Mouse (Mus musculus): ENCODE measurements at regions not wholly inside any gene's neighbourhood (a gene's known extent, or its start where the extent isn't known, plus 50 kb on each side); places are given as distances from the start of the nearest gene placed in this dataset.

- Histone ChIP-seq H3K4me1 (ENCODE audit: insufficient read depth, low read depth, low read length) (no peaks in the 10 kb centered on the region), H3K27me3 (ENCODE audit: insufficient read depth, low read length) (no peaks in the 10 kb centered on the region), H3K36me3 (replicated peaks) (no peaks in the 10 kb centered on the region), H3K9me3 (replicated peaks) (no peaks in the 10 kb centered on the region), H3K4me3 (ENCODE audit: low read depth, low read length) (no peak overlapping the region)
- TF ChIP-seq GATA2 (IDR thresholded peaks at IDR 0.05; ENCODE audit: borderline replicate concordance, low read depth, low read length): no peak
- TF ChIP-seq CTCF (IDR thresholded peaks at IDR 0.05; ENCODE audit: low read depth, low read length): no peak
- no peak for TF ChIP-seq POLR2AphosphoS5 (IDR thresholded peaks at IDR 0.05; ENCODE audit: insufficient replicate concordance, low read depth, low read length)
- TF ChIP-seq GATA1 (IDR thresholded peaks at IDR 0.05; ENCODE audit: borderline replicate concordance, low read length): no peak
- TF ChIP-seq TAL1 (conservative IDR thresholded peaks at IDR 0.05; ENCODE audit: low read depth, low read length): no peak
- ATAC-seq (ENCODE audit: extremely low read depth, insufficient number of reproducible peaks, low FRiP score, poor library complexity, severe bottlenecking) (no peak), DNase-seq (ENCODE audit: low spot score) (no peak)
Observed at GRCm38 (mm10) chr4:31293752-31294151, 670.1 kb upstream of the Map3k7 start.

GRCm38 (mm10) chr4:31297848-31298247 is 666.0 kb upstream of the Map3k7 start:
- Histone ChIP-seq H3K36me3 (replicated peaks) (no peaks in the 10 kb centered on the region), H3K27me3 (ENCODE audit: insufficient read depth, low read length) (no peaks in the 10 kb centered on the region), H3K4me1 (ENCODE audit: insufficient read depth, low read depth, low read length) (no peaks in the 10 kb centered on the region), H3K9me3 (replicated peaks) (no peaks in the 10 kb centered on the region), H3K4me3 (ENCODE audit: low read depth, low read length) (no peak overlapping the region)
- no peak for DNase-seq (ENCODE audit: low spot score)
- no peak for TF ChIP-seq TAL1 (conservative IDR thresholded peaks at IDR 0.05; ENCODE audit: low read depth, low read length)
- no peak for TF ChIP-seq GATA1 (IDR thresholded peaks at IDR 0.05; ENCODE audit: borderline replicate concordance, low read length)
- TF ChIP-seq CTCF (IDR thresholded peaks at IDR 0.05; ENCODE audit: low read depth, low read length): no peak
- no peak for TF ChIP-seq GATA2 (IDR thresholded peaks at IDR 0.05; ENCODE audit: borderline replicate concordance, low read depth, low read length)
- TF ChIP-seq POLR2AphosphoS5 (IDR thresholded peaks at IDR 0.05; ENCODE audit: insufficient replicate concordance, low read depth, low read length): no peak
- ATAC-seq (ENCODE audit: extremely low read depth, insufficient number of reproducible peaks, low FRiP score, poor library complexity, severe bottlenecking): no peak

GRCm38 (mm10) chr4:31319269-31319668 is 644.6 kb upstream of the Map3k7 start:
- TF ChIP-seq GATA2 (IDR thresholded peaks at IDR 0.05; ENCODE audit: borderline replicate concordance, low read depth, low read length): no peak
- no peak for TF ChIP-seq GATA1 (IDR thresholded peaks at IDR 0.05; ENCODE audit: borderline replicate concordance, low read length)
- TF ChIP-seq CTCF (IDR thresholded peaks at IDR 0.05; ENCODE audit: low read depth, low read length): no peak
- no peak for TF ChIP-seq POLR2AphosphoS5 (IDR thresholded peaks at IDR 0.05; ENCODE audit: insufficient replicate concordance, low read depth, low read length)
- no peak for TF ChIP-seq TAL1 (conservative IDR thresholded peaks at IDR 0.05; ENCODE audit: low read depth, low read length)
- Histone ChIP-seq H3K36me3 (replicated peaks) (no peaks in the 10 kb centered on the region), H3K27me3 (ENCODE audit: insufficient read depth, low read length) (no peaks in the 10 kb centered on the region), H3K4me3 (ENCODE audit: low read depth, low read length) (no peak overlapping the region), H3K4me1 (ENCODE audit: insufficient read depth, low read depth, low read length) (no peaks in the 10 kb centered on the region), H3K9me3 (replicated peaks) (peaks cover 6% of the 10 kb centered on the region; the same call in 1 of the 2 replicates)
- no peak for ATAC-seq (ENCODE audit: extremely low read depth, insufficient number of reproducible peaks, low FRiP score, poor library complexity, severe bottlenecking)
- DNase-seq (ENCODE audit: low spot score): no peak

- TF ChIP-seq TAL1 (conservative IDR thresholded peaks at IDR 0.05; ENCODE audit: low read depth, low read length): no peak
- no peak for TF ChIP-seq CTCF (IDR thresholded peaks at IDR 0.05; ENCODE audit: low read depth, low read length)
- TF ChIP-seq GATA1 (IDR thresholded peaks at IDR 0.05; ENCODE audit: borderline replicate concordance, low read length): no peak
- no peak for TF ChIP-seq POLR2AphosphoS5 (IDR thresholded peaks at IDR 0.05; ENCODE audit: insufficient replicate concordance, low read depth, low read length)
- TF ChIP-seq GATA2 (IDR thresholded peaks at IDR 0.05; ENCODE audit: borderline replicate concordance, low read depth, low read length): no peak
Observed at GRCm38 (mm10) chr4:31320734-31321507, 643.0 kb upstream of the Map3k7 start.

GRCm38 (mm10) chr4:31323816-31324215 is 640.1 kb upstream of the Map3k7 start:
- H3K4me3 ChIP-seq (ENCODE audit: low read depth, low read length): no peak overlapping the region

More at GRCm38 (mm10) chr4:31320734-31321507, 643.0 kb upstream of the Map3k7 start:
- no peak for DNase-seq (ENCODE audit: low spot score)
- H3K4me1 ChIP-seq (ENCODE audit: insufficient read depth, low read depth, low read length): no peaks in the 10 kb centered on the region
- H3K36me3 ChIP-seq (replicated peaks): no peaks in the 10 kb centered on the region
- no peak; the same call in 1 of the 2 replicates for ATAC-seq (ENCODE audit: extremely low read depth, insufficient number of reproducible peaks, low FRiP score, poor library complexity, severe bottlenecking)
- no peaks in the 10 kb centered on the region for H3K27me3 ChIP-seq (ENCODE audit: insufficient read depth, low read length)
- no peak overlapping the region for H3K4me3 ChIP-seq (ENCODE audit: low read depth, low read length)
- H3K9me3 ChIP-seq (replicated peaks): no peaks in the 10 kb centered on the region

GRCm38 (mm10) chr4:31328798-31329197 is 635.1 kb upstream of the Map3k7 start:
- no peak for DNase-seq (ENCODE audit: low spot score)
- no peak overlapping the region for H3K4me3 ChIP-seq (ENCODE audit: low read depth, low read length)
- no peaks in the 10 kb centered on the region for H3K36me3 ChIP-seq (replicated peaks)
- ATAC-seq (ENCODE audit: extremely low read depth, insufficient number of reproducible peaks, low FRiP score, poor library complexity, severe bottlenecking): no peak
- no peaks in the 10 kb centered on the region for H3K9me3 ChIP-seq (replicated peaks)
- no peaks in the 10 kb centered on the region for H3K27me3 ChIP-seq (ENCODE audit: insufficient read depth, low read length)
- no peaks in the 10 kb centered on the region for H3K4me1 ChIP-seq (ENCODE audit: insufficient read depth, low read depth, low read length)
- no peak for TF ChIP-seq TAL1 (conservative IDR thresholded peaks at IDR 0.05; ENCODE audit: low read depth, low read length)
- TF ChIP-seq CTCF (IDR thresholded peaks at IDR 0.05; ENCODE audit: low read depth, low read length): no peak
- no peak for TF ChIP-seq POLR2AphosphoS5 (IDR thresholded peaks at IDR 0.05; ENCODE audit: insufficient replicate concordance, low read depth, low read length)
- TF ChIP-seq GATA2 (IDR thresholded peaks at IDR 0.05; ENCODE audit: borderline replicate concordance, low read depth, low read length): no peak
- TF ChIP-seq GATA1 (IDR thresholded peaks at IDR 0.05; ENCODE audit: borderline replicate concordance, low read length): no peak

More at GRCm38 (mm10) chr4:31323816-31324215, 640.1 kb upstream of the Map3k7 start:
- H3K36me3 ChIP-seq (replicated peaks): no peaks in the 10 kb centered on the region
- no peaks in the 10 kb centered on the region for H3K9me3 ChIP-seq (replicated peaks)
- no peaks in the 10 kb centered on the region for H3K4me1 ChIP-seq (ENCODE audit: insufficient read depth, low read depth, low read length)
- DNase-seq (ENCODE audit: low spot score) (no peak), ATAC-seq (ENCODE audit: extremely low read depth, insufficient number of reproducible peaks, low FRiP score, poor library complexity, severe bottlenecking) (no peak)
- no peak for TF ChIP-seq GATA1 (IDR thresholded peaks at IDR 0.05; ENCODE audit: borderline replicate concordance, low read length)
- TF ChIP-seq TAL1 (conservative IDR thresholded peaks at IDR 0.05; ENCODE audit: low read depth, low read length): no peak
- TF ChIP-seq POLR2AphosphoS5 (IDR thresholded peaks at IDR 0.05; ENCODE audit: insufficient replicate concordance, low read depth, low read length): no peak
- TF ChIP-seq GATA2 (IDR thresholded peaks at IDR 0.05; ENCODE audit: borderline replicate concordance, low read depth, low read length): no peak
- TF ChIP-seq CTCF (IDR thresholded peaks at IDR 0.05; ENCODE audit: low read depth, low read length): no peak
- no peaks in the 10 kb centered on the region for H3K27me3 ChIP-seq (ENCODE audit: insufficient read depth, low read length)
